Comparison of ENCODE assay signal across 8 mouse cellular contexts in genomic region chr2:55090332-55090731, GRCm38 (mm10).
A peak's percentile ranks its signal among the peaks of the same experiment; 100 is the strongest.
DNase-seq lines count a peak whose midpoint lies in the region; ATAC-seq and TF ChIP-seq lines count a peak whose summit lies in the region.
"Had no signal": no experiment of that assay in that cellular context is flagged by ENCODE, and none has a peak within 500 bp of the region (broad histone marks: within the 10 kb centered on the region; RNA-seq: fewer than 3 reads in every experiment).

No protein-coding gene starts in this region.

- no peak overlapping the region for H3K9ac ChIP-seq in kidney, embryonic 14.5 days (ENCODE audit: low read depth, low read length)
- H3K9ac ChIP-seq in forebrain, embryonic 12.5 days = no peak overlapping the region
- H3K9ac ChIP-seq: embryonic facial prominence, embryonic 15.5 days had no signal

- no peaks in the 10 kb centered on the region for H3K9me3 ChIP-seq in kidney, embryonic 14.5 days (ENCODE audit: control insufficient read depth, low read length)
- H3K9me3 ChIP-seq in forebrain, embryonic 12.5 days = no peaks in the 10 kb centered on the region
- H3K9me3 ChIP-seq: embryonic facial prominence, embryonic 15.5 days had no signal

- H3K4me3 ChIP-seq in kidney, embryonic 14.5 days (ENCODE audit: low read length) = no peak overlapping the region
- no peak overlapping the region for H3K4me3 ChIP-seq in forebrain, embryonic 12.5 days (replicated peaks)
- H3K4me3 ChIP-seq in left cerebral cortex, adult 2 months = no peak overlapping the region
- H3K4me3 ChIP-seq: embryonic facial prominence, embryonic 15.5 days had no signal

- H3K27me3 ChIP-seq in kidney, embryonic 14.5 days (ENCODE audit: control insufficient read depth, insufficient read depth, low read length) = no peaks in the 10 kb centered on the region
- H3K27me3 ChIP-seq in forebrain, embryonic 12.5 days = no peaks in the 10 kb centered on the region
- H3K27me3 ChIP-seq: embryonic facial prominence, embryonic 15.5 days had no signal

- H3K27ac ChIP-seq in kidney, embryonic 14.5 days (ENCODE audit: low read depth, low read length) = no peak overlapping the region
- no peak overlapping the region for H3K27ac ChIP-seq in forebrain, embryonic 12.5 days
- no peak overlapping the region for H3K27ac ChIP-seq in left cerebral cortex, adult 2 months
- H3K27ac ChIP-seq: embryonic facial prominence, embryonic 15.5 days had no signal

- WGBS in kidney, embryonic 14.5 days = 28% methylated on average over 3 of the region's 3 CpGs
- 19% methylated on average over 3 of the region's 3 CpGs for WGBS in forebrain, embryonic 12.5 days

- peak; percentile 69 for TF ChIP-seq CTCF in left cerebral cortex, adult 2 months (IDR thresholded peaks at IDR 0.05)

- H3K36me3 ChIP-seq in kidney, embryonic 14.5 days (ENCODE audit: control insufficient read depth, insufficient read depth, low read length) = no peaks in the 10 kb centered on the region
- H3K36me3 ChIP-seq in forebrain, embryonic 12.5 days (replicated peaks) = no peaks in the 10 kb centered on the region
- H3K36me3 ChIP-seq: embryonic facial prominence, embryonic 15.5 days had no signal

- no peak for ATAC-seq in kidney, embryonic 14.5 days (ENCODE audit: low FRiP score, low TSS enrichment)
- 0 out of 2 replicates have a peak, but pooled peaks have one; percentile 39 for ATAC-seq in forebrain, embryonic 12.5 days (ENCODE audit: low FRiP score)

- H3K4me2 ChIP-seq in kidney, embryonic 14.5 days (replicated peaks; ENCODE audit: low read depth, low read length) = no peak overlapping the region
- no peak overlapping the region for H3K4me2 ChIP-seq in forebrain, embryonic 12.5 days
- H3K4me2 ChIP-seq: embryonic facial prominence, embryonic 15.5 days had no signal

- intact Hi-C loops in left cerebral cortex, adult 2 months (cut with DNase I) = loop anchor here (2.0 to 10.0 kb wide), 2 partner anchors 344 to 830 kb away; partner anchors contain the start of gene Kcnj3

- no peaks in the 10 kb centered on the region for H3K4me1 ChIP-seq in kidney, embryonic 14.5 days (ENCODE audit: control insufficient read depth, insufficient read depth, low read length)
- H3K4me1 ChIP-seq in forebrain, embryonic 12.5 days = peaks cover 4% of the 10 kb centered on the region; the same call in 1 of the 2 replicates
- H3K4me1 ChIP-seq: embryonic facial prominence, embryonic 15.5 days had no signal

- DNase-seq in kidney, postnatal 4 days = peak; percentile 44 to 46
- DNase-seq in WW6 (ENCODE audit: low read depth, low spot score) = peak; percentile 3
- peak; percentile 42 to 46 for DNase-seq in left cerebral cortex, adult 2 months (ENCODE audit: extremely low spot score in 1 of 2, low spot score in 2 of 2)
- DNase-seq in right cerebral cortex, postnatal 4 days = peak; percentile 71
- DNase-seq in gastrocnemius, postnatal 25 days = no peak
